1 mouse cellular context compared by ENCODE assay signal in genomic region chr7:141407670-141408069, GRCm38 (mm10). TPM values are rescaled to one million over a fixed set of nuclear protein-coding genes. Genes with fewer than 3 reads are reported as not detected.
"Had no signal": no experiment of that assay in that cellular context is flagged by ENCODE, and none has a peak within 500 bp of the region (broad histone marks: within the 10 kb centered on the region; RNA-seq: fewer than 3 reads in every experiment).

No protein-coding gene starts in this region.

RNA-seq across cellular contexts. Expression of gene Cend1, which starts 21.6 kb away (rescaled TPM):
- total RNA-seq: neutrophil, adult 5-6 weeks had no signal
